Mouse (Mus musculus) brain, adult 10 weeks (tissue): ENCODE measurements around the gene Ptrh1. TPM values are rescaled to one million over a fixed set of nuclear protein-coding genes. Genes with fewer than 3 reads are reported as not detected.

Experiments
- polyA plus RNA-seq: library from polyadenylated mRNA; stranded (reverse); fragments of 350-450 nt; fragmentation: Illumina TruSeq; extraction: RNeasy Lipid Tissue Mini Kit (QIAGEN cat#74804); gene quantifications from one replicate; pipeline ENCODE4 v1.2.3, GENCODE M21; 2015; ENCODE audit warnings: low read depth, low replicate concordance

Gene Ptrh1
- polyA plus RNA-seq = 6.8 TPM

GRCm38 (mm10) chr2:32775359-32776074 is at the start of gene Ptrh1, which contains the start of gene Ttc16:
Ptrh1 (plus strand) TSS chr2:32775786.
Ttc16 (minus strand) TSS chr2:32775633.

GRCm38 (mm10) chr2:32740916-32741272 is 34.7 kb upstream of the Ptrh1 start, which contains the start of gene 6330409D20Rik:
6330409D20Rik (minus strand) TSS chr2:32741016.

DNA sequence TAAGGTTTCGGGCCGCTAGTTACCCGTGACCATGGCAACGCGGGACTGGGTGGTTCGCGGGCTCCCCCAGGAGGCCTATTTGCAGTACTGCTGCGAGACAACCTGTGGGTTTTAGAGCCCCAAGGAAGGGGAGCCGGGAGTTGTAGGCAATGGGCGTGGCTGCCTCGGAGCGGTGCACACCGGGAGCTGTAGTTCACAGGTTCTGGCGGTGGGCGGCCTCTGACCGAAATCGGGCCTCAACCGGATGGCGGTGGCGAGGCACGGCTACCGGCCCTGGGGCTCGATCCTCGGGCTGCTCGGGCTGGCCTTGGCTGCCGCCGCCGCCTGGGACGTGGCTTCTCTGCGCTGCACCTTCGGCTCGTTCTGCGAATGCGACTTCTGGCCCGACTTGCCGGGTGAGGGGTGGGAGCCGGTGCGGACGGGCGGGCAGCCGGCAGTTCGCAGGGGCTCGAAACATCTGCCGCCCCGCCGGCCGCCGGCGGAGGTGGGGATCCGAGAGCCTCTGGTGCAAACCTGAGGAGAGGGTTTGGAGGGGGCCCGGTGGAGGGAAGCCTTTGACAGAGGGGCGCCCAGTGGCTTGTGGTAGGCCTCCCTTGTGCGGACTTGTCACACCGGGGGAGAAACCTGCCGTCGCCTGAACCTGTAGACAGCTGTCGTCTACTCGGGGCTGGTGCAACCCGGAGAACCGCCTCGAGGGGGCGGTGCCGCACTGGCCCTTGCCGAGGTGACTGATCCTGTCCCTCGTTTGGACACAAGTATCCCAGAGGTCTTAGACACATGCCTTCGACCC is 18.3 kb upstream of the Ptrh1 start, which contains the start of gene Tor2a:
Gene Tor2a (plus strand): TSS at position 179 of the 790 bp plus-strand sequence.

GRCm38 (mm10) chr2:32784048-32784681 is 8.6 kb downstream of the Ptrh1 start, which contains the start of gene Cfap157:
Cfap157 (minus strand) TSS chr2:32784428.

Other genes starting within 250 kb of the Ptrh1 start
- 45.6 TPM for gene Fam102a, start 240.5 kb upstream of the Ptrh1 start, polyA plus RNA-seq
- gene Dpm2, start 204.9 kb upstream of the Ptrh1 start, polyA plus RNA-seq = 99.3 TPM
- 10.5 TPM for gene Pip5kl1, start 201.0 kb upstream of the Ptrh1 start, polyA plus RNA-seq
- 0.71 TPM for gene 9430097D07Rik, start 200.1 kb upstream of the Ptrh1 start, polyA plus RNA-seq
- 30.5 TPM for gene St6galnac4, start 188.7 kb upstream of the Ptrh1 start, polyA plus RNA-seq
- 122 TPM for gene St6galnac6, start 176.1 kb upstream of the Ptrh1 start, polyA plus RNA-seq
- gene Ak1, start 154.0 kb upstream of the Ptrh1 start, polyA plus RNA-seq = 123 TPM
- gene Eng, start 129.2 kb upstream of the Ptrh1 start, polyA plus RNA-seq = 20.2 TPM
- 8.9 TPM for gene Fpgs, start 71.6 kb upstream of the Ptrh1 start, polyA plus RNA-seq
- 127 TPM for gene Cdk9, start 62.7 kb upstream of the Ptrh1 start, polyA plus RNA-seq
- gene Sh2d3c, start 54.7 kb upstream of the Ptrh1 start, polyA plus RNA-seq = 15.5 TPM
- 2.6 TPM for gene 6330409D20Rik, start 34.8 kb upstream of the Ptrh1 start, polyA plus RNA-seq
- 35.2 TPM for gene Tor2a, start 18.6 kb upstream of the Ptrh1 start, polyA plus RNA-seq
- 1.5 TPM for gene Ttc16, start 153 bp upstream of the Ptrh1 start, polyA plus RNA-seq
- gene Cfap157, start 8.6 kb downstream of the Ptrh1 start, polyA plus RNA-seq = 1.3 TPM
- gene Stxbp1, start 71.5 kb downstream of the Ptrh1 start, polyA plus RNA-seq = 506 TPM
- 19.9 TPM for gene Fam129b, start 100.3 kb downstream of the Ptrh1 start, polyA plus RNA-seq
- 710 TPM for gene Rpl12, start 185.8 kb downstream of the Ptrh1 start, polyA plus RNA-seq
- gene Lrsam1, start 185.8 kb downstream of the Ptrh1 start, polyA plus RNA-seq = 26.3 TPM
- 20.3 TPM for gene Slc2a8, start 206.3 kb downstream of the Ptrh1 start, polyA plus RNA-seq